Mouse (Mus musculus) ES-E14 (cell line): ENCODE measurements around the gene Pnkp.

Experiments used
- CHD2 ChIP-seq: IDR thresholded peaks from 2 replicates; pipeline ENCODE4 v1.6.1; 2014; ENCODE audit warnings: mild to moderate bottlenecking, low read depth, low read length, inconsistent platforms
- HCFC1 ChIP-seq: IDR thresholded peaks from 2 replicates; pipeline ENCODE4 v1.6.1; 2012; ENCODE audit warnings: low read length, inconsistent platforms, borderline replicate concordance; ENCODE audit not compliant: insufficient read depth
- ZC3H11A ChIP-seq: IDR thresholded peaks from 2 replicates; pipeline ENCODE4 v1.6.1; 2012; ENCODE audit warnings: low read depth, mild to moderate bottlenecking, inconsistent platforms, low read length, borderline replicate concordance
- ZNF384 ChIP-seq: IDR thresholded peaks from 2 replicates; pipeline ENCODE4 v1.6.1; 2012; ENCODE audit warnings: low read depth, low read length, inconsistent platforms

GRCm38 (mm10) chr7:44852259-44853027, 4.5 kb upstream of the Pnkp start:
- no peak for TF ChIP-seq ZC3H11A
- TF ChIP-seq CHD2, result no peak
- no peak for TF ChIP-seq ZNF384
- no peak for TF ChIP-seq HCFC1
